Mouse (Mus musculus): ENCODE measurements around the gene Mgat4c. TPM values are rescaled to one million over a fixed set of nuclear protein-coding genes. Genes with fewer than 3 reads are reported as not detected.

Gene Mgat4c
- total and polyA plus RNA-seq, 2 experiments from 2014 or later = 32.2 to 64.9 TPM

GRCm38 (mm10) chr10:101889866-101890265 is 208.6 kb downstream of the Mgat4c start:
- H3K27ac ChIP-seq = no peak overlapping the region
- no peak for ATAC-seq
- H3K4me3 ChIP-seq (ENCODE audit: low read length) = no peak overlapping the region
- H3K4me1 ChIP-seq (ENCODE audit: insufficient read depth, low read length) = no peaks in the 10 kb centered on the region
- no peak overlapping the region for H3K9ac ChIP-seq (replicated peaks; ENCODE audit: low read length)
- no peaks in the 10 kb centered on the region for H3K27me3 ChIP-seq (ENCODE audit: insufficient read depth, low read length)
- whole genome bisulfite sequencing = 91% methylated on average over 1 of the region's 1 CpGs
- no peak for TF ChIP-seq CTCF (IDR thresholded peaks at IDR 0.05; ENCODE audit: low read depth)
- no peak for DNase-seq (ENCODE audit: low spot score)
- no peaks in the 10 kb centered on the region for H3K9me3 ChIP-seq (ENCODE audit: low read length)
- no peaks in the 10 kb centered on the region for H3K36me3 ChIP-seq (ENCODE audit: insufficient read depth, low read length)
- no peak overlapping the region for H3K4me2 ChIP-seq (ENCODE audit: low read depth, low read length)

DNA sequence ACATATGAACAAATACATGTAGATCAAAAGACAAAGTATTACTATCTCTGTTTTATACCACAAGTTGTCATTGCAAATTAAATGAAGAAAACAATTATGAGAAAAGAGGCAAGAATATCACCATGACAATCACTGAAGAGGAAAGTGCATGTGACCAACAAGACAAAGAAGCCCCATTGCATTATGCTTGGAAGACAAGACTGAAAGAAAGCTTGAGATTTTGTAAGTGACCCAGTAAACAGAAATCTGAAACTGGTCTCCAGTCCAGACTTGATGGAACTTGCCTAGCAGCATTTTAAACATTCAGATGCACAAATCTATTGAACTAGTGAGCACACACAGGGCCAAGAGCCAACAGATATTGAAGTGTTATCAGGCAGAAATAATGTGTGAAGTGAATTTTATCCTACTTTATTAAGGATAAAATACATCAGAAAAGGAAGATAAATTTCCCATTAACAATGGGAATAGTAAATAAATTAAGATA is 236.1 kb downstream of the Mgat4c start:
- DNase-seq (ENCODE audit: low spot score) (no peak), ATAC-seq (no peak)
- Histone ChIP-seq H3K9ac (replicated peaks; ENCODE audit: low read length) (no peak overlapping the region), H3K4me2 (ENCODE audit: low read depth, low read length) (no peak overlapping the region), H3K27ac (no peak overlapping the region), H3K36me3 (ENCODE audit: insufficient read depth, low read length) (no peaks in the 10 kb centered on the region), H3K4me3 (ENCODE audit: low read length) (no peak overlapping the region), H3K9me3 (ENCODE audit: low read length) (no peaks in the 10 kb centered on the region), H3K27me3 (ENCODE audit: insufficient read depth, low read length) (no peaks in the 10 kb centered on the region), H3K4me1 (ENCODE audit: insufficient read depth, low read length) (no peaks in the 10 kb centered on the region)
- TF ChIP-seq CTCF (IDR thresholded peaks at IDR 0.05; ENCODE audit: low read depth) = no peak

DNA sequence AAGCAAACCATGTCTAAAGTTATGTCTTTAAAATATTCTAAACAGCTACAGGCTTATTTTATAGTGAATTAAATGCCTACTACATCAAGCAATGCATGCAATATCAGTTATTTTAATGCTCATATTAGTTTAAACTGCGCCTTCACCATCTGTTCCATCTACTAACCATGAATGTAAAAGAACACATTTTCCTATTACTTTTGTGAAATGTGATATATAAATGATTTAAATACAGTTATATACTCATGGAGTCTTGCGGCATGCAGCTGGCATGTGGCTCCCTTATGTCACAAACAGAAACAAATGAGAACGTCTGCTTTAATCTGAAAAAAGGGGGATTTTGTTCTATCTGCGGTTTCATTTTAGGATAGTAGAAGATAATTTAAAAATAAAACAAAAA is 316.3 kb downstream of the Mgat4c start:
- ATAC-seq (no peak), DNase-seq (ENCODE audit: low spot score) (no peak)
- no peak for TF ChIP-seq CTCF (IDR thresholded peaks at IDR 0.05; ENCODE audit: low read depth)
- H3K27ac ChIP-seq = no peak overlapping the region
- 85% methylated on average over 4 of the region's 4 CpGs for WGBS
- no peaks in the 10 kb centered on the region for H3K4me1 ChIP-seq (ENCODE audit: insufficient read depth, low read length)
- no peaks in the 10 kb centered on the region for H3K36me3 ChIP-seq (ENCODE audit: insufficient read depth, low read length)
- no peaks in the 10 kb centered on the region for H3K9me3 ChIP-seq (ENCODE audit: low read length)
- H3K9ac ChIP-seq (replicated peaks; ENCODE audit: low read length) = no peak overlapping the region
- no peak overlapping the region for H3K4me2 ChIP-seq (ENCODE audit: low read depth, low read length)
- H3K4me3 ChIP-seq (ENCODE audit: low read length) = no peak overlapping the region
- no peaks in the 10 kb centered on the region for H3K27me3 ChIP-seq (ENCODE audit: insufficient read depth, low read length)

GRCm38 (mm10) chr10:102042513-102042912 is 361.2 kb downstream of the Mgat4c start:
- no peak overlapping the region for H3K4me2 ChIP-seq (ENCODE audit: low read depth, low read length)
- no peak overlapping the region for H3K9ac ChIP-seq (replicated peaks; ENCODE audit: low read length)
- no peaks in the 10 kb centered on the region for H3K36me3 ChIP-seq (ENCODE audit: insufficient read depth, low read length)
- no peak overlapping the region for H3K4me3 ChIP-seq (ENCODE audit: low read length)
- no peaks in the 10 kb centered on the region for H3K4me1 ChIP-seq (ENCODE audit: insufficient read depth, low read length)
- WGBS = 26% methylated on average over 2 of the region's 2 CpGs
- H3K27ac ChIP-seq = no peak overlapping the region
- TF ChIP-seq CTCF (IDR thresholded peaks at IDR 0.05; ENCODE audit: low read depth) = no peak
- H3K27me3 ChIP-seq (ENCODE audit: insufficient read depth, low read length) = no peaks in the 10 kb centered on the region
- peak; percentile 47 for DNase-seq (ENCODE audit: low spot score)
- ATAC-seq = peak; percentile 63; the same call in 1 of the 2 replicates
- no peaks in the 10 kb centered on the region for H3K9me3 ChIP-seq (ENCODE audit: low read length)

DNA sequence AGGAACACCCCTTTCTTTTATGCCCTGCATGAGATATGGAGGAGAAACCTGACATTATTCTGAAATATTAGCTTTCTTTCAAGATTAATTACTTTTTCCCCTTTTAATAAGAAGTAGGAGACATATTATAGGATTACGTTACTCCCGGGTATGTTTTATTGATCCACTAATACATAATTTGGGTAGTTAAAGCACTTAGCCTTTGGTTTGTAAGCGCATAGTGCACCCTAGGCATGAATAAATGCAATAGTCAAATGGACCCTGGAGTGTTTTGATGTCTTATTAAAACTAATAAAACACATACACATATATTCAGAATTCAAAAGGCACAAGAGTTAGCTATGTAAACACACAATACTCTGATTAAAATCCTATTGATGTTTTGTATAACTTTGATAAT is 374.9 kb downstream of the Mgat4c start:
- no peaks in the 10 kb centered on the region for H3K4me1 ChIP-seq (ENCODE audit: insufficient read depth, low read length)
- WGBS = 77% methylated on average over 3 of the region's 3 CpGs
- H3K4me3 ChIP-seq (ENCODE audit: low read length) = no peak overlapping the region
- no peaks in the 10 kb centered on the region for H3K27me3 ChIP-seq (ENCODE audit: insufficient read depth, low read length)
- ATAC-seq (no peak), DNase-seq (ENCODE audit: low spot score) (no peak)
- H3K9me3 ChIP-seq (ENCODE audit: low read length) = no peaks in the 10 kb centered on the region
- no peak overlapping the region for H3K27ac ChIP-seq
- H3K9ac ChIP-seq (replicated peaks; ENCODE audit: low read length) = no peak overlapping the region
- H3K4me2 ChIP-seq (ENCODE audit: low read depth, low read length) = no peak overlapping the region
- no peaks in the 10 kb centered on the region for H3K36me3 ChIP-seq (ENCODE audit: insufficient read depth, low read length)
- no peak for TF ChIP-seq CTCF (IDR thresholded peaks at IDR 0.05; ENCODE audit: low read depth)

GRCm38 (mm10) chr10:102056975-102057565 is 375.8 kb downstream of the Mgat4c start:
- H3K36me3 ChIP-seq (ENCODE audit: insufficient read depth, low read length) = no peaks in the 10 kb centered on the region
- H3K27ac ChIP-seq = no peak overlapping the region
- no peak overlapping the region for H3K4me3 ChIP-seq (ENCODE audit: low read length)
- WGBS = 14% methylated on average over 2 of the region's 2 CpGs
- no peak overlapping the region for H3K4me2 ChIP-seq (ENCODE audit: low read depth, low read length)
- DNase-seq (ENCODE audit: low spot score) = peak; percentile 12
- H3K9me3 ChIP-seq (ENCODE audit: low read length) = no peaks in the 10 kb centered on the region
- H3K9ac ChIP-seq (replicated peaks; ENCODE audit: low read length) = no peak overlapping the region
- no peak for TF ChIP-seq CTCF (IDR thresholded peaks at IDR 0.05; ENCODE audit: low read depth)
- no peaks in the 10 kb centered on the region for H3K27me3 ChIP-seq (ENCODE audit: insufficient read depth, low read length)
- no peaks in the 10 kb centered on the region for H3K4me1 ChIP-seq (ENCODE audit: insufficient read depth, low read length)
- no peak for ATAC-seq

- no peak overlapping the region for H3K9ac ChIP-seq (replicated peaks; ENCODE audit: low read length)
- H3K4me2 ChIP-seq (ENCODE audit: low read depth, low read length) = no peak overlapping the region
- H3K4me3 ChIP-seq (ENCODE audit: low read length) = no peak overlapping the region
- DNase-seq (ENCODE audit: low spot score) (peak; percentile 11), ATAC-seq (no peak)
- no peaks in the 10 kb centered on the region for H3K4me1 ChIP-seq (ENCODE audit: insufficient read depth, low read length)
- H3K36me3 ChIP-seq (ENCODE audit: insufficient read depth, low read length) = no peaks in the 10 kb centered on the region
- H3K27me3 ChIP-seq (ENCODE audit: insufficient read depth, low read length) = no peaks in the 10 kb centered on the region
- no peak overlapping the region for H3K27ac ChIP-seq
- no peaks in the 10 kb centered on the region for H3K9me3 ChIP-seq (ENCODE audit: low read length)
- no peak for TF ChIP-seq CTCF (IDR thresholded peaks at IDR 0.05; ENCODE audit: low read depth)
Observed at GRCm38 (mm10) chr10:102074541-102075398, 393.5 kb downstream of the Mgat4c start.

Measured in hindbrain, postnatal 0 days (tissue).